Mouse (Mus musculus) heart, embryonic 15.5 days (tissue): ENCODE results near the gene Iqcj. TPM values are rescaled to one million over a fixed set of nuclear protein-coding genes. Genes with fewer than 3 reads are reported as not detected.
A peak's percentile ranks its signal among the peaks of the same experiment; 100 is the strongest.

Experiments
- ATAC-seq: fragments of 200-750 bp; cut with Nextera tagmentation; replicated peaks from 2 replicates; pipeline ENCODE4 v1.8.0; 2017; ENCODE audit warnings: low read depth, moderate TSS enrichment; ENCODE audit not compliant: insufficient number of reproducible peaks, insufficient read depth, low FRiP score
- H3K27ac ChIP-seq: fragments of 300-500 bp; sonication (generic); 2 replicates; pipeline ENCODE4 v1.5.1; 2015; ENCODE audit warnings: mild to moderate bottlenecking, inconsistent platforms
- H3K27me3 ChIP-seq: fragments of 300-500 bp; sonication (generic); 2 replicates; pipeline ENCODE4 v1.6.1; 2015; ENCODE audit warnings: inconsistent platforms
- H3K36me3 ChIP-seq: fragments of 300-500 bp; sonication (generic); 2 replicates; pipeline ENCODE4 v1.6.1; 2015; ENCODE audit warnings: mild to moderate bottlenecking, inconsistent platforms
- H3K4me1 ChIP-seq: fragments of 300-500 bp; sonication (generic); replicated peaks from 2 replicates; pipeline ENCODE4 v1.6.1; 2015; ENCODE audit warnings: inconsistent platforms
- H3K4me2 ChIP-seq: fragments of 300-500 bp; sonication (generic); 2 replicates; pipeline ENCODE4 v1.6.1; 2015; ENCODE audit warnings: inconsistent platforms, mild to moderate bottlenecking, moderate library complexity
- H3K4me3 ChIP-seq: fragments of 300-500 bp; sonication (generic); 2 replicates; pipeline ENCODE4 v1.5.1; 2015; ENCODE audit warnings: mild to moderate bottlenecking, inconsistent platforms
- H3K9ac ChIP-seq: fragments of 300-500 bp; sonication (generic); 2 replicates; pipeline ENCODE4 v1.6.1; 2015; ENCODE audit warnings: mild to moderate bottlenecking, inconsistent platforms
- H3K9me3 ChIP-seq: fragments of 300-500 bp; sonication (generic); replicated peaks from 2 replicates; pipeline ENCODE4 v1.6.1; 2016; ENCODE audit warnings: inconsistent platforms
- WGBS: fragments of 180-500 bp; shearing (Covaris S2); methylation state at CpG from one replicate; pipeline ENCODE4 v1.1.7; 2015; ENCODE audit warnings: mixed read lengths; 5-methylcytosine and 5-hydroxymethylcytosine counted together
- polyA plus RNA-seq: library from polyadenylated mRNA; unstranded; fragments of >200 nt; fragmentation: Nextera tagmentation; extraction: Ambion mirVana; gene quantifications from 2 replicates; pipeline ENCODE4 v1.2.1, GENCODE M21; 2015

Gene Iqcj
- polyA plus RNA-seq, 1 experiment from 2014 or later, result not detected

GRCm38 (mm10) chr3:67918098-67918497 is 26.1 kb downstream of the Iqcj start:
- Histone ChIP-seq H3K9ac (no peak overlapping the region), H3K27me3 (no peaks in the 10 kb centered on the region), H3K36me3 (no peaks in the 10 kb centered on the region), H3K4me3 (no peak overlapping the region), H3K4me2 (no peak overlapping the region), H3K9me3 (no peaks in the 10 kb centered on the region), H3K4me1 (no peaks in the 10 kb centered on the region), H3K27ac (no peak overlapping the region)
- ATAC-seq, result no peak
- 80% methylated on average over 3 of the region's 3 CpGs for WGBS

- H3K36me3 ChIP-seq, result no peaks in the 10 kb centered on the region
- no peak overlapping the region for H3K4me2 ChIP-seq
- no peaks in the 10 kb centered on the region for H3K9me3 ChIP-seq
- H3K4me3 ChIP-seq, result no peak overlapping the region
- no peaks in the 10 kb centered on the region for H3K4me1 ChIP-seq
- no peaks in the 10 kb centered on the region for H3K27me3 ChIP-seq
- WGBS, result 58% methylated on average over 8 of the region's 8 CpGs
- no peak overlapping the region for H3K27ac ChIP-seq
- ATAC-seq, result no peak
- no peak overlapping the region for H3K9ac ChIP-seq
Observed at GRCm38 (mm10) chr3:67918634-67919259, 26.7 kb downstream of the Iqcj start.

- no peak overlapping the region for H3K4me3 ChIP-seq
- H3K27ac ChIP-seq, result no peak overlapping the region
- H3K9ac ChIP-seq, result no peak overlapping the region
- H3K36me3 ChIP-seq, result no peaks in the 10 kb centered on the region
- no peaks in the 10 kb centered on the region for H3K4me1 ChIP-seq
- no peaks in the 10 kb centered on the region for H3K9me3 ChIP-seq
- no peaks in the 10 kb centered on the region for H3K27me3 ChIP-seq
- H3K4me2 ChIP-seq, result no peak overlapping the region
- WGBS, result 70% methylated on average over 4 of the region's 4 CpGs
- ATAC-seq, result no peak
Observed at GRCm38 (mm10) chr3:67923095-67923494, 31.1 kb downstream of the Iqcj start.

- no peaks in the 10 kb centered on the region for H3K36me3 ChIP-seq
- no peaks in the 10 kb centered on the region for H3K4me1 ChIP-seq
- H3K9ac ChIP-seq, result no peak overlapping the region
- H3K9me3 ChIP-seq, result no peaks in the 10 kb centered on the region
- no peak overlapping the region for H3K4me2 ChIP-seq
- no peak for ATAC-seq
- no peaks in the 10 kb centered on the region for H3K27me3 ChIP-seq
- WGBS, result 50% methylated on average over 2 of the region's 2 CpGs
- H3K4me3 ChIP-seq, result no peak overlapping the region
- H3K27ac ChIP-seq, result no peak overlapping the region
Observed at GRCm38 (mm10) chr3:67925453-67925852, 33.4 kb downstream of the Iqcj start.

GRCm38 (mm10) chr3:67930424-67931133 is 38.6 kb downstream of the Iqcj start:
- no peak overlapping the region for H3K27ac ChIP-seq
- H3K4me3 ChIP-seq, result no peak overlapping the region
- WGBS, result 78% methylated on average over 10 of the region's 10 CpGs
- H3K4me2 ChIP-seq, result no peak overlapping the region
- no peaks in the 10 kb centered on the region for H3K4me1 ChIP-seq
- H3K27me3 ChIP-seq, result no peaks in the 10 kb centered on the region
- no peak for ATAC-seq
- H3K9me3 ChIP-seq, result no peaks in the 10 kb centered on the region
- H3K9ac ChIP-seq, result no peak overlapping the region
- H3K36me3 ChIP-seq, result no peaks in the 10 kb centered on the region

- no peak overlapping the region for H3K4me3 ChIP-seq
- WGBS, result 93% methylated on average over 8 of the region's 8 CpGs
- H3K9ac ChIP-seq, result no peak overlapping the region
- no peak for ATAC-seq
- H3K27ac ChIP-seq, result no peak overlapping the region
- H3K9me3 ChIP-seq, result no peaks in the 10 kb centered on the region
- no peak overlapping the region for H3K4me2 ChIP-seq
- no peaks in the 10 kb centered on the region for H3K36me3 ChIP-seq
- no peaks in the 10 kb centered on the region for H3K4me1 ChIP-seq
- H3K27me3 ChIP-seq, result no peaks in the 10 kb centered on the region
Observed at GRCm38 (mm10) chr3:67931181-67931580, 39.2 kb downstream of the Iqcj start.

- H3K4me1 ChIP-seq, result no peaks in the 10 kb centered on the region
- no peak overlapping the region for H3K27ac ChIP-seq
- no peak overlapping the region for H3K4me2 ChIP-seq
- no peak for ATAC-seq
- H3K27me3 ChIP-seq, result no peaks in the 10 kb centered on the region
- no peaks in the 10 kb centered on the region for H3K36me3 ChIP-seq
- H3K4me3 ChIP-seq, result no peak overlapping the region
- H3K9me3 ChIP-seq, result no peaks in the 10 kb centered on the region
- 69% methylated on average over 3 of the region's 3 CpGs for WGBS
- H3K9ac ChIP-seq, result no peak overlapping the region
Observed at GRCm38 (mm10) chr3:67931914-67932313, 39.9 kb downstream of the Iqcj start.

GRCm38 (mm10) chr3:67935829-67936228 is 43.8 kb downstream of the Iqcj start:
- Histone ChIP-seq H3K27me3 (no peaks in the 10 kb centered on the region), H3K36me3 (no peaks in the 10 kb centered on the region), H3K4me1 (no peaks in the 10 kb centered on the region), H3K9me3 (no peaks in the 10 kb centered on the region), H3K4me3 (no peak overlapping the region), H3K4me2 (no peak overlapping the region), H3K27ac (no peak overlapping the region), H3K9ac (no peak overlapping the region)
- no peak for ATAC-seq
- 65% methylated on average over 3 of the region's 3 CpGs for WGBS

- Histone ChIP-seq H3K9ac (no peak overlapping the region), H3K36me3 (no peaks in the 10 kb centered on the region), H3K4me3 (no peak overlapping the region), H3K27ac (no peak overlapping the region), H3K9me3 (no peaks in the 10 kb centered on the region), H3K27me3 (no peaks in the 10 kb centered on the region), H3K4me2 (no peak overlapping the region), H3K4me1 (peaks cover 4% of the 10 kb centered on the region; the same call in 1 of the 2 replicates)
- no peak for ATAC-seq
- WGBS, result 73% methylated on average over 2 of the region's 2 CpGs
Observed at GRCm38 (mm10) chr3:67947000-67947399, 55.0 kb downstream of the Iqcj start.

- H3K27ac ChIP-seq, result no peak overlapping the region
- ATAC-seq, result peak; percentile 62; the same call in 1 of the 2 replicates
- 36% methylated on average over 5 of the region's 5 CpGs for WGBS
- H3K4me3 ChIP-seq, result no peak overlapping the region
- H3K4me2 ChIP-seq, result no peak overlapping the region
- no peak overlapping the region for H3K9ac ChIP-seq
- H3K36me3 ChIP-seq, result no peaks in the 10 kb centered on the region
- no peaks in the 10 kb centered on the region for H3K4me1 ChIP-seq
- no peaks in the 10 kb centered on the region for H3K27me3 ChIP-seq
- H3K9me3 ChIP-seq, result no peaks in the 10 kb centered on the region
Observed at GRCm38 (mm10) chr3:67952517-67952940, 60.5 kb downstream of the Iqcj start.

- Histone ChIP-seq H3K27ac (no peak overlapping the region), H3K4me1 (no peaks in the 10 kb centered on the region), H3K9me3 (no peaks in the 10 kb centered on the region), H3K4me2 (no peak overlapping the region), H3K9ac (no peak overlapping the region), H3K27me3 (no peaks in the 10 kb centered on the region), H3K36me3 (no peaks in the 10 kb centered on the region), H3K4me3 (no peak overlapping the region)
- ATAC-seq, result no peak
- 41% methylated on average over 5 of the region's 5 CpGs for WGBS
Observed at GRCm38 (mm10) chr3:67954459-67955065, 62.5 kb downstream of the Iqcj start.
